Mouse (Mus musculus) Muller cell, postnatal 12 days (primary cell): ENCODE measurements at regions not wholly inside any gene's neighbourhood (a gene's known extent, or its start where the extent isn't known, plus 50 kb on each side); places are given as distances from the start of the nearest gene placed in this dataset.
"Not testable (repeated sequence)": the region's sequence is repeated elsewhere in the genome, so short reads cannot be mapped to it uniquely, and the experiment has no call there.

Source experiments
- DNase-seq: peaks from one replicate; pipeline ENCODE4 v3.0.0-alpha.2; 2015; ENCODE audit errors: inconsistent ontology term

- DNase-seq: no peak
These were observed 95.7 kb downstream of the Mfap3l start for GRCm38 (mm10) chr8:60728339-60728738.

GRCm38 (mm10) chr8:60732545-60732944, 99.9 kb downstream of the Mfap3l start:
- no peak for DNase-seq

GRCm38 (mm10) chr8:60735961-60736360, 103.3 kb downstream of the Mfap3l start:
- DNase-seq: peak; percentile 48

- no peak for DNase-seq
These were observed 103.8 kb downstream of the Mfap3l start for GRCm38 (mm10) chr8:60736401-60736800.

GRCm38 (mm10) chr8:60736913-60737312, 104.3 kb downstream of the Mfap3l start:
- no peak for DNase-seq

GRCm38 (mm10) chr8:60737616-60738015, 105.0 kb downstream of the Mfap3l start:
- no peak for DNase-seq

GRCm38 (mm10) chr8:60745877-60746276, 113.2 kb downstream of the Mfap3l start:
- DNase-seq: no peak

GRCm38 (mm10) chr8:60746486-60746885, 113.9 kb downstream of the Mfap3l start:
- peak; percentile 65 for DNase-seq

- DNase-seq: peak; percentile 34
These were observed 123.2 kb downstream of the Mfap3l start for GRCm38 (mm10) chr8:60755704-60756415.

GRCm38 (mm10) chr8:60763959-60764358, 126.3 kb upstream of the Hpf1 start:
- DNase-seq: no peak

- DNase-seq: peak; percentile 97
These were observed 116.9 kb upstream of the Hpf1 start for GRCm38 (mm10) chr8:60773350-60773749.

GRCm38 (mm10) chr8:60776251-60776650, 114.0 kb upstream of the Hpf1 start:
- DNase-seq: not testable (repeated sequence)

- no peak for DNase-seq
These were observed 105.2 kb upstream of the Hpf1 start for GRCm38 (mm10) chr8:60785049-60785448.

GRCm38 (mm10) chr8:60790453-60790852, 99.8 kb upstream of the Hpf1 start:
- no peak for DNase-seq

GRCm38 (mm10) chr8:60792518-60792917, 97.7 kb upstream of the Hpf1 start:
- peak; percentile 6 for DNase-seq

GRCm38 (mm10) chr8:60804787-60805186, 85.4 kb upstream of the Hpf1 start:
- DNase-seq: no peak

- no peak for DNase-seq
These were observed 83.4 kb upstream of the Hpf1 start for GRCm38 (mm10) chr8:60806772-60807171.

- peak; percentile 82 for DNase-seq
These were observed 80.4 kb upstream of the Hpf1 start for GRCm38 (mm10) chr8:60809806-60810205.

GRCm38 (mm10) chr8:60810955-60811354, 79.3 kb upstream of the Hpf1 start:
- peak; percentile 45 for DNase-seq

GRCm38 (mm10) chr8:60825676-60826442, 64.4 kb upstream of the Hpf1 start:
- DNase-seq: no peak

GRCm38 (mm10) chr8:60827241-60827640, 63.0 kb upstream of the Hpf1 start:
- no peak for DNase-seq

- DNase-seq: no peak
These were observed 61.1 kb upstream of the Hpf1 start for GRCm38 (mm10) chr8:60829093-60829492.

GRCm38 (mm10) chr8:60830556-60830955, 59.7 kb upstream of the Hpf1 start:
- no peak for DNase-seq
